In the genomic region with DNA sequence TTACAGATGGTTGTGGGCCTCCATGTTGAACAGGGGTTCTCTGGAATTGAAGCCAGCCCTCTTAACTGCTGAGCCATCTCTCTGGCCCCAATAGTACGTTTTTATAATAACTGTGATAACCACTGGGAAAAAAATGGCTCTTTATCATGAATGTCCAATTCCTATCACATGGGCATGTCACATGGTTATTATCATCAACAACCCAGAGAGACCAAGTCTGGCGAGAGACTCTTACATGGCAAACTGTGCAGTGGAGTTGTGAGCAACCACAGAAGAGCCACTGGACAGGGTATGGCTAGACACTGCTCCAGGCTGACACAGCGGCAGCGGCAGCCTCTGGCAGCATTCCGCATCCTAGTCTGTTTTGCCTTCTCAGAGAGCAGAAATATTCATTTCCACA, we compare ENCODE assay signal across 24 mouse cellular contexts. TPM values are rescaled to one million over a fixed set of nuclear protein-coding genes. Genes with fewer than 3 reads are reported as not detected.
A peak's percentile ranks its signal among the peaks of the same experiment; 100 is the strongest.
DNase-seq lines count a peak whose midpoint lies in the region; ATAC-seq and TF ChIP-seq lines count a peak whose summit lies in the region.
"Had no signal": no experiment of that assay in that cellular context is flagged by ENCODE, and none has a peak within 500 bp of the region (broad histone marks: within the 10 kb centered on the region; RNA-seq: fewer than 3 reads in every experiment).

No protein-coding gene starts in this region.

- no peak for TF ChIP-seq CTCF in liver, embryonic 14.5 days (IDR thresholded peaks at IDR 0.05; ENCODE audit: low read depth)
- no peak for TF ChIP-seq CTCF in layer of hippocampus, adult 2 months (conservative IDR thresholded peaks at IDR 0.05)

- H3K4me3 ChIP-seq in heart, embryonic 11.5 days (ENCODE audit: low read depth, low read length) = no peak overlapping the region
- H3K4me3 ChIP-seq in neural tube, embryonic 15.5 days (replicated peaks) = no peak overlapping the region
- H3K4me3 ChIP-seq in liver, embryonic 14.5 days (ENCODE audit: insufficient read depth in 1 of 2, low read depth in 2 of 2, low read length in 2 of 2) = peak overlapping the region in 1 of 2 experiments; percentile 70; a peak in 1 of 4 replicates
- no peak overlapping the region for H3K4me3 ChIP-seq in myocyte
- H3K4me3 ChIP-seq in layer of hippocampus, adult 2 months = no peak overlapping the region
- H3K4me3 ChIP-seq: heart, adult 2 months; midbrain, embryonic 13.5 days had no signal

- H3ac ChIP-seq in myocyte (ENCODE audit: control insufficient read depth, insufficient read length) = no peak overlapping the region

- H3K36me3 ChIP-seq in heart, embryonic 11.5 days (ENCODE audit: control insufficient read depth, insufficient read depth, low read length) = no peaks in the 10 kb centered on the region
- no peaks in the 10 kb centered on the region for H3K36me3 ChIP-seq in neural tube, embryonic 15.5 days
- H3K36me3 ChIP-seq in liver, embryonic 14.5 days (replicated peaks; ENCODE audit: control insufficient read depth, insufficient read depth, low read depth) = no peaks in the 10 kb centered on the region
- H3K36me3 ChIP-seq in myocyte (ENCODE audit: control insufficient read depth, insufficient read depth) = no peaks in the 10 kb centered on the region
- H3K36me3 ChIP-seq: limb, embryonic 15.5 days; midbrain, embryonic 13.5 days; neural tube, embryonic 13.5 days; stomach, embryonic 15.5 days had no signal

- no peak for DNase-seq in heart, adult 8-10 months (ENCODE audit: low spot score)
- DNase-seq in neural tube, embryonic 10.5 days (ENCODE audit: extremely low spot score, low spot score) = no peak
- peak in 1 of 3 experiments; percentile 62 for DNase-seq in liver, embryonic 14.5 days (ENCODE audit: low read depth in 3 of 3, low spot score in 3 of 3)
- DNase-seq in testis, postnatal 14 days (ENCODE audit: low spot score) = no peak
- DNase-seq in layer of hippocampus, adult 2 months (ENCODE audit: low spot score in 2 of 2) = no peak
- DNase-seq: adrenal gland, postnatal 10 days; cerebellum, adult 8-10 months; gastrocnemius, postnatal 36 days; heart, adult 2 months; kidney, adult 18-20 months; kidney, postnatal 10 days; left cerebral cortex, postnatal 4 days; lung, postnatal 4 days; right cerebral cortex, postnatal 4 days; thymus, adult 18-20 months; thymus, postnatal 36 days had no signal

- TF ChIP-seq EP300 in liver, embryonic 14.5 days (IDR thresholded peaks at IDR 0.05; ENCODE audit: low read depth) = peak; percentile 45; the same call in 1 of the 2 replicates

- H3K4me1 ChIP-seq in heart, embryonic 11.5 days (ENCODE audit: control insufficient read depth, insufficient read depth, low read length) = peaks cover 30% of the 10 kb centered on the region
- H3K4me1 ChIP-seq in neural tube, embryonic 15.5 days = peaks cover 33% of the 10 kb centered on the region
- H3K4me1 ChIP-seq in liver, embryonic 14.5 days (replicated peaks; ENCODE audit: control insufficient read depth in 2 of 2, insufficient read depth in 2 of 2, low read length in 1 of 2) = peaks cover 58 to 61% of the 10 kb centered on the region in 2 experiments

- H3K27me3 ChIP-seq in heart, embryonic 11.5 days (ENCODE audit: control insufficient read depth, insufficient read depth, low read length) = peaks cover 6% of the 10 kb centered on the region; the same call in 1 of the 2 replicates
- H3K27me3 ChIP-seq in neural tube, embryonic 15.5 days (replicated peaks) = no peaks in the 10 kb centered on the region
- H3K27me3 ChIP-seq in liver, embryonic 14.5 days (ENCODE audit: control insufficient read depth, insufficient read depth, low read length) = no peaks in the 10 kb centered on the region
- H3K27me3 ChIP-seq in myocyte (ENCODE audit: control insufficient read depth, insufficient read depth, insufficient read length) = no peaks in the 10 kb centered on the region
- H3K27me3 ChIP-seq: stomach, embryonic 15.5 days had no signal

- H3K9ac ChIP-seq in heart, embryonic 11.5 days (ENCODE audit: low read depth, low read length) = no peak overlapping the region
- H3K9ac ChIP-seq in neural tube, embryonic 15.5 days (replicated peaks) = no peak overlapping the region
- H3K9ac ChIP-seq in liver, embryonic 14.5 days (replicated peaks) = 0 out of 2 replicates have a peak overlapping the region, but pooled peaks have one; percentile 13
- H3K9ac ChIP-seq: limb, embryonic 15.5 days; midbrain, embryonic 13.5 days; stomach, embryonic 15.5 days had no signal

- H3K4me2 ChIP-seq in heart, embryonic 11.5 days = 0 out of 2 replicates have a peak overlapping the region, but pooled peaks have one; percentile 98
- H3K4me2 ChIP-seq in neural tube, embryonic 15.5 days = 0 out of 2 replicates have a peak overlapping the region, but pooled peaks have one; percentile 98
- H3K4me2 ChIP-seq in liver, embryonic 14.5 days (ENCODE audit: low read depth) = peak overlapping the region; percentile 79
- H3K4me2 ChIP-seq in myocyte (ENCODE audit: low read depth) = peak overlapping the region; percentile 13
- H3K4me2 ChIP-seq: limb, embryonic 15.5 days had no signal

- no peak overlapping the region for H3K27ac ChIP-seq in heart, embryonic 11.5 days (ENCODE audit: low read depth, low read length)
- no peak overlapping the region for H3K27ac ChIP-seq in neural tube, embryonic 15.5 days (replicated peaks)
- H3K27ac ChIP-seq in liver, embryonic 14.5 days = peak overlapping the region; percentile 53
- H3K27ac ChIP-seq in layer of hippocampus, adult 2 months = no peak overlapping the region
- H3K27ac ChIP-seq: heart, adult 2 months; limb, embryonic 15.5 days; midbrain, embryonic 13.5 days; neural tube, embryonic 13.5 days; stomach, embryonic 15.5 days had no signal

- no peak for ATAC-seq in heart, embryonic 11.5 days (replicated peaks; ENCODE audit: insufficient number of reproducible peaks, low FRiP score, low TSS enrichment)
- no peak for ATAC-seq in neural tube, embryonic 15.5 days (ENCODE audit: low FRiP score)
- ATAC-seq in liver, embryonic 14.5 days (ENCODE audit: insufficient read depth) = peak; percentile 36; the same call in 1 of the 2 replicates
- ATAC-seq: hindbrain, embryonic 16.5 days; midbrain, embryonic 13.5 days had no signal

- no peak for TF ChIP-seq POLR2A in myocyte (IDR thresholded peaks at IDR 0.05; ENCODE audit: insufficient read length, low read depth)

- H3K79me2 ChIP-seq in myocyte (ENCODE audit: control insufficient read depth, insufficient read depth) = no peaks in the 10 kb centered on the region

- H3K9me3 ChIP-seq in heart, embryonic 11.5 days (replicated peaks; ENCODE audit: control insufficient read depth, low read length) = no peaks in the 10 kb centered on the region
- no peaks in the 10 kb centered on the region for H3K9me3 ChIP-seq in neural tube, embryonic 15.5 days (replicated peaks)
- no peaks in the 10 kb centered on the region for H3K9me3 ChIP-seq in liver, embryonic 14.5 days (ENCODE audit: control insufficient read depth, low read length)
- H3K9me3 ChIP-seq: limb, embryonic 15.5 days; midbrain, embryonic 13.5 days; neural tube, embryonic 13.5 days; stomach, embryonic 15.5 days had no signal

- WGBS in heart, embryonic 11.5 days (ENCODE audit: insufficient replicate concordance) = 83% methylated on average over 5 of the region's 5 CpGs
- WGBS in neural tube, embryonic 15.5 days = 87% methylated on average over 5 of the region's 5 CpGs
- WGBS in liver, embryonic 14.5 days (ENCODE audit: insufficient replicate concordance) = 51% methylated on average over 5 of the region's 5 CpGs

TF ChIP-seq in myocyte, 11 proteins besides CTCF, POLR2A, EP300 and RAD21:
- TF ChIP-seq USF1 (IDR thresholded peaks at IDR 0.05; ENCODE audit: low read depth) (no peak), SRF (IDR thresholded peaks at IDR 0.05; ENCODE audit: control insufficient read depth, insufficient read length, low read depth) (no peak), REST (IDR thresholded peaks at IDR 0.05; ENCODE audit: insufficient read depth, insufficient read length) (no peak), TCF12 (IDR thresholded peaks at IDR 0.05; ENCODE audit: insufficient read depth, poor library complexity, severe bottlenecking) (no peak), TCF3 (IDR thresholded peaks at IDR 0.05; ENCODE audit: insufficient read length, low read depth) (no peak), MYOD1 (IDR thresholded peaks at IDR 0.05; ENCODE audit: control insufficient read depth in 1 of 3, insufficient read length in 2 of 3, low read depth in 2 of 3) (no peak), MAX (IDR thresholded peaks at IDR 0.05; ENCODE audit: low read depth) (no peak), POLR2AphosphoS2 (IDR thresholded peaks at IDR 0.05; ENCODE audit: insufficient read length, low read depth) (no peak), CEBPB (IDR thresholded peaks at IDR 0.05; ENCODE audit: insufficient read depth, poor library complexity, severe bottlenecking) (no peak), E2F4 (IDR thresholded peaks at IDR 0.05; ENCODE audit: insufficient read depth) (no peak), MYOG (IDR thresholded peaks at IDR 0.05; ENCODE audit: control insufficient read depth in 1 of 3, insufficient read depth in 1 of 3, insufficient read length in 2 of 3, low read depth in 2 of 3) (no peak)
TF ChIP-seq in myocyte: peak in this region for 0.

RNA-seq across cellular contexts. Expression of a gene that starts 8.9 kb away (rescaled TPM):
- polyA plus RNA-seq in heart, embryonic 11.5 days (2014; fragmentation: Nextera tagmentation; extraction: Ambion mirVana) = 14.7 and 17.3 TPM in 2 replicates
- 10 to 100 TPM; 14.7 to 16.0 (median 15.3) TPM for total RNA-seq in heart, adult 8-10 months (2022)
- polyA plus RNA-seq in neural tube, embryonic 15.5 days (2015; fragmentation: Nextera tagmentation; extraction: Ambion mirVana) = 16.8 and 19.8 TPM in 2 replicates
- polyA plus RNA-seq in liver, embryonic 14.5 days (2012; rRNA removed) = 15.9 and 18.2 TPM in 2 replicates
- 19.9 and 21.7 TPM in 2 replicates for polyA plus RNA-seq in liver, embryonic 14.5 days (2014; fragmentation: Nextera tagmentation; extraction: Ambion mirVana)
- polyA plus RNA-seq in myocyte (2012; fragmentation: generic; extraction: Trizol) = 28.6 TPM
- 10 to 100 TPM; 17.2 to 22.2 TPM for total RNA-seq in layer of hippocampus, adult 2 months (2021)

RNA-seq across cellular contexts. Expression of a gene that starts 54.9 kb away (rescaled TPM):
- polyA plus RNA-seq in heart, embryonic 11.5 days (2014; fragmentation: Nextera tagmentation; extraction: Ambion mirVana) = 8.6 and 10.8 TPM in 2 replicates
- 1,000 to 10,000 TPM in 1 of 4 experiments, 100 to 1,000 TPM in 3; 923 to 1,131 (median 957) TPM for total RNA-seq in heart, adult 8-10 months (2022)
- 3.4 and 5.8 TPM in 2 replicates for polyA plus RNA-seq in neural tube, embryonic 15.5 days (2015; fragmentation: Nextera tagmentation; extraction: Ambion mirVana)
- 3.8 and 4.1 TPM in 2 replicates for polyA plus RNA-seq in liver, embryonic 14.5 days (2012; rRNA removed)
- polyA plus RNA-seq in liver, embryonic 14.5 days (2014; fragmentation: Nextera tagmentation; extraction: Ambion mirVana) = 14.3 and 16.2 TPM in 2 replicates
- polyA plus RNA-seq in myocyte (2012; fragmentation: generic; extraction: Trizol) = 79.8 TPM
- total RNA-seq in layer of hippocampus, adult 2 months (2021) = 10 to 100 TPM; 56.1 to 65.6 TPM

Comparison
In these comparisons a context has a peak if more than half of its experiments do, and no peak if none do; other contexts are left out.
1. H3K4me2 ChIP-seq: peak in every context shown above with its lines; median percentile 98 in heart, embryonic 11.5 days; 98 in neural tube, embryonic 15.5 days; 79 in liver, embryonic 14.5 days; 13 in myocyte.